Mouse (Mus musculus) liver, embryonic 14.5 days (tissue): Measurements from ENCODE around the gene Prdx6. TPM values are rescaled to one million over a fixed set of nuclear protein-coding genes. Genes with fewer than 3 reads are reported as not detected.
A peak's percentile ranks its signal among the peaks of the same experiment; 100 is the strongest.

Experiments
- ATAC-seq: fragments of 200-750 bp; cut with Nextera tagmentation; 2 replicates; pipeline ENCODE4 v1.8.0; 2017; ENCODE audit warnings: moderate number of reproducible peaks, mild to moderate bottlenecking, moderate library complexity; ENCODE audit not compliant: insufficient read depth
- DNase-seq, 3 experiments: peaks; one replicate each; pipeline ENCODE4 v3.0.0-alpha.2; 2012 to 2013; ENCODE audit warnings: low read depth in 3 of 3, low spot score in 3 of 3
- H3K27ac ChIP-seq: fragments of 300-500 bp; sonication (generic); 2 replicates; pipeline ENCODE4 v1.5.1; 2014; ENCODE audit warnings: moderate library complexity, mild to moderate bottlenecking, control low read depth, inconsistent platforms
- H3K27me3 ChIP-seq: fragments of 300-500 bp; sonication (generic); 2 replicates; pipeline ENCODE4 v1.6.1; 2014; ENCODE audit warnings: mild to moderate bottlenecking, low read length, moderate library complexity; ENCODE audit not compliant: control insufficient read depth, insufficient read depth
- H3K36me3 ChIP-seq: fragments of 300-500 bp; sonication (generic); replicated peaks from 2 replicates; pipeline ENCODE4 v1.6.1; 2014; ENCODE audit warnings: low read depth; ENCODE audit not compliant: control insufficient read depth, insufficient read depth
- H3K4me1 ChIP-seq, 2 experiments: fragments of 200-500 bp in 1 of 2; fragments of 300-500 bp in 1 of 2; sonication (generic) in 1 of 2; replicated peaks; 2 replicates each; pipeline ENCODE4 v1.6.1; 2012 to 2014; ENCODE audit warnings: antibody characterized with exemption in 1 of 2, inconsistent platforms in 1 of 2, low read length in 1 of 2; ENCODE audit not compliant: control insufficient read depth in 2 of 2, insufficient read depth in 2 of 2
- H3K4me2 ChIP-seq: fragments of 300-500 bp; sonication (generic); 2 replicates; pipeline ENCODE4 v1.6.1; 2014; ENCODE audit warnings: low read depth, mild to moderate bottlenecking, control low read depth, moderate library complexity
- H3K4me3 ChIP-seq, 2 experiments: fragments of 200-500 bp in 1 of 2; fragments of 300-500 bp in 1 of 2; sonication (generic) in 1 of 2; 2 replicates each; pipeline ENCODE4 v1.5.1; 2012 to 2014; ENCODE audit warnings: low read depth in 2 of 2, low read length in 2 of 2, mild to moderate bottlenecking in 2 of 2, control low read depth in 1 of 2, inconsistent platforms in 1 of 2, moderate library complexity in 1 of 2; ENCODE audit not compliant: insufficient read depth in 1 of 2
- H3K9ac ChIP-seq: fragments of 300-500 bp; sonication (generic); replicated peaks from 2 replicates; pipeline ENCODE4 v1.6.1; 2014; ENCODE audit warnings: mild to moderate bottlenecking, control low read depth, moderate library complexity
- H3K9me3 ChIP-seq: fragments of 300-500 bp; sonication (generic); 2 replicates; pipeline ENCODE4 v1.6.1; 2016; ENCODE audit warnings: low read length, mixed read lengths; ENCODE audit not compliant: control insufficient read depth
- CTCF ChIP-seq: IDR thresholded peaks from 2 replicates; pipeline ENCODE4 v1.5.1; 2016; ENCODE audit warnings: antibody characterized with exemption, low read depth, control low read depth
- EP300 ChIP-seq: IDR thresholded peaks from 2 replicates; pipeline ENCODE4 v1.6.1; 2016; ENCODE audit warnings: antibody characterized with exemption, low read depth
- WGBS: fragments of 180-500 bp; shearing (Covaris S2); extraction: QIAGEN DNeasy Blood & Tissue Kit; methylation state at CpG from one replicate; pipeline ENCODE4 v1.1.7; 2014; ENCODE audit not compliant: insufficient replicate concordance; 5-methylcytosine and 5-hydroxymethylcytosine counted together
- polyA plus RNA-seq, 2 experiments: library from polyadenylated mRNA; depleted of rRNA in 1 of 2; stranded (reverse) in 1 of 2; unstranded in 1 of 2; fragments of >200 nt; fragmentation: Nextera tagmentation in 1 of 2; extraction: Ambion mirVana in 1 of 2; gene quantifications; 2 replicates each; pipeline versions ENCODE4 v1.2.1 to v1.2.3; 2012 to 2014

Gene Prdx6
- polyA plus RNA-seq, 2 experiments = 106 to 341 TPM

GRCm38 (mm10) chr1:161247643-161248580 lies 3.1 kb downstream of the Prdx6 start:
- Histone ChIP-seq H3K27me3 (no peaks in the 10 kb centered on the region), H3K9ac (peak overlapping the region; percentile 93; the same call in 1 of the 2 replicates), H3K9me3 (no peaks in the 10 kb centered on the region), H3K4me3 (peak overlapping the region; percentile 35 to 94), H3K27ac (no peak overlapping the region; the same call in 1 of the 2 replicates), H3K4me2 (peak overlapping the region; percentile 89), H3K36me3 (peaks cover 33% of the 10 kb centered on the region), H3K4me1 (peaks cover 33 to 45% of the 10 kb centered on the region in 2 experiments)
- 74% methylated on average over 11 of the region's 11 CpGs for WGBS
- ATAC-seq (no peak), DNase-seq (no peak)
- no peak for TF ChIP-seq CTCF
- TF ChIP-seq EP300 = no peak

GRCm38 (mm10) chr1:161247176-161247575 lies 3.8 kb downstream of the Prdx6 start:
- Histone ChIP-seq H3K4me1 (peaks cover 28 to 38% of the 10 kb centered on the region in 2 experiments), H3K4me2 (no peak overlapping the region), H3K36me3 (peaks cover 40% of the 10 kb centered on the region), H3K4me3 (no peak overlapping the region), H3K27me3 (no peaks in the 10 kb centered on the region), H3K27ac (no peak overlapping the region), H3K9ac (no peak overlapping the region), H3K9me3 (no peaks in the 10 kb centered on the region)
- no peak for TF ChIP-seq EP300
- no peak for TF ChIP-seq CTCF
- no peak for DNase-seq
- WGBS = 78% methylated on average over 3 of the region's 3 CpGs
- no peak for ATAC-seq

- Histone ChIP-seq H3K27ac (no peak overlapping the region), H3K9me3 (no peaks in the 10 kb centered on the region), H3K9ac (no peak overlapping the region), H3K4me3 (no peak overlapping the region), H3K27me3 (no peaks in the 10 kb centered on the region), H3K4me2 (no peak overlapping the region), H3K36me3 (peaks cover 39% of the 10 kb centered on the region), H3K4me1 (no peaks in the 10 kb centered on the region)
- no peak for ATAC-seq
- no peak for DNase-seq
- 85% methylated on average over 4 of the region's 4 CpGs for WGBS
- TF ChIP-seq CTCF (no peak), EP300 (no peak)
Measured at GRCm38 (mm10) chr1:161237750-161238149, 13.3 kb downstream of the Prdx6 start.

GRCm38 (mm10) chr1:161237339-161237738 lies 13.7 kb downstream of the Prdx6 start:
- H3K9ac ChIP-seq = no peak overlapping the region
- H3K27me3 ChIP-seq = no peaks in the 10 kb centered on the region
- H3K4me2 ChIP-seq = no peak overlapping the region
- no peak overlapping the region for H3K4me3 ChIP-seq
- ATAC-seq (no peak), DNase-seq (no peak)
- no peaks in the 10 kb centered on the region for H3K4me1 ChIP-seq
- 85% methylated on average over 7 of the region's 7 CpGs for WGBS
- no peaks in the 10 kb centered on the region for H3K9me3 ChIP-seq
- H3K36me3 ChIP-seq = peaks cover 35% of the 10 kb centered on the region
- TF ChIP-seq EP300 (no peak), CTCF (no peak)
- H3K27ac ChIP-seq = no peak overlapping the region

- WGBS = 79% methylated on average over 13 of the region's 13 CpGs
- TF ChIP-seq CTCF (no peak), EP300 (no peak)
- ATAC-seq = no peak
- Histone ChIP-seq H3K4me1 (no peaks in the 10 kb centered on the region), H3K36me3 (peaks cover 7% of the 10 kb centered on the region; the same call in 1 of the 2 replicates), H3K9me3 (no peaks in the 10 kb centered on the region), H3K9ac (no peak overlapping the region), H3K27me3 (no peaks in the 10 kb centered on the region), H3K4me3 (no peak overlapping the region), H3K4me2 (no peak overlapping the region), H3K27ac (no peak overlapping the region)
- no peak for DNase-seq
Measured at GRCm38 (mm10) chr1:161233226-161233839, 17.7 kb downstream of the Prdx6 start.
